8 mouse cellular contexts compared by ENCODE assay signal in genomic region chr6:53286389-53287037, GRCm38 (mm10). TPM values are rescaled to one million over a fixed set of nuclear protein-coding genes. Genes with fewer than 3 reads are reported as not detected.
DNase-seq lines count a peak whose midpoint lies in the region; ATAC-seq and TF ChIP-seq lines count a peak whose summit lies in the region.

No protein-coding gene starts in this region.

- peak overlapping the region; percentile 98 for H3K4me2 ChIP-seq in embryonic facial prominence, embryonic 12.5 days (replicated peaks)
- H3K4me2 ChIP-seq in heart, embryonic 13.5 days: peak overlapping the region; percentile 90
- H3K4me2 ChIP-seq in kidney, postnatal 0 days (ENCODE audit: low read length): peak overlapping the region; percentile 89

- WGBS in spleen, adult 2 months: 21% methylated on average over 20 of the region's 20 CpGs
- WGBS in embryonic facial prominence, embryonic 12.5 days: 2% methylated on average over 20 of the region's 20 CpGs
- WGBS in heart, embryonic 13.5 days: 3% methylated on average over 20 of the region's 20 CpGs
- 6% methylated on average over 20 of the region's 20 CpGs for WGBS in kidney, postnatal 0 days

- ATAC-seq in embryonic facial prominence, embryonic 12.5 days (ENCODE audit: insufficient number of reproducible peaks, insufficient read depth, low FRiP score, low TSS enrichment): no peak; the same call in 1 of the 2 replicates
- ATAC-seq in heart, embryonic 13.5 days (ENCODE audit: extremely low read depth, insufficient number of reproducible peaks, low FRiP score, low TSS enrichment): peak; percentile 20; the same call in 1 of the 2 replicates
- peak; percentile 47; the same call in 1 of the 2 replicates for ATAC-seq in kidney, postnatal 0 days (replicated peaks; ENCODE audit: low FRiP score, low read depth)
- ATAC-seq in megakaryocyte, adult 5-6 weeks (ENCODE audit: poor library complexity, severe bottlenecking): peak; percentile 22

- no peak for TF ChIP-seq CTCF in spleen, adult 2 months (IDR thresholded peaks at IDR 0.05; ENCODE audit: extremely low read depth, insufficient read depth, insufficient read length, insufficient replicate concordance)
- TF ChIP-seq CTCF in kidney, postnatal 0 days (IDR thresholded peaks at IDR 0.05; ENCODE audit: low read depth): no peak

- no peaks in the 10 kb centered on the region for H3K9me3 ChIP-seq in embryonic facial prominence, embryonic 12.5 days
- H3K9me3 ChIP-seq in heart, embryonic 13.5 days: no peaks in the 10 kb centered on the region
- no peaks in the 10 kb centered on the region for H3K9me3 ChIP-seq in kidney, postnatal 0 days (replicated peaks; ENCODE audit: low read length)

- DNase-seq in spleen, adult 2 months (ENCODE audit: low read depth in 1 of 2, low spot score in 2 of 2): no peak
- no peak for DNase-seq in spleen, adult 18-20 months
- no peak for DNase-seq in kidney, postnatal 0 days (ENCODE audit: low spot score)
- peak; percentile 21 for DNase-seq in urinary bladder, postnatal 25 days (ENCODE audit: low spot score)
- DNase-seq in spleen, postnatal 14 days (ENCODE audit: low spot score in 2 of 2): no peak

- peaks cover 14% of the 10 kb centered on the region for H3K4me1 ChIP-seq in spleen, adult 2 months (ENCODE audit: control insufficient read depth, insufficient read depth, insufficient read length)
- peaks cover 21% of the 10 kb centered on the region for H3K4me1 ChIP-seq in embryonic facial prominence, embryonic 12.5 days
- peaks cover 36% of the 10 kb centered on the region for H3K4me1 ChIP-seq in heart, embryonic 13.5 days
- peaks cover 6% of the 10 kb centered on the region for H3K4me1 ChIP-seq in kidney, postnatal 0 days (replicated peaks; ENCODE audit: insufficient read depth, low read length)

- peak overlapping the region; percentile 53; the same call in 1 of the 2 replicates for H3K4me3 ChIP-seq in spleen, adult 2 months (ENCODE audit: extremely low read depth, insufficient read depth, insufficient read length)
- peak overlapping the region; percentile 64 for H3K4me3 ChIP-seq in embryonic facial prominence, embryonic 12.5 days
- H3K4me3 ChIP-seq in heart, embryonic 13.5 days: peak overlapping the region; percentile 83
- H3K4me3 ChIP-seq in kidney, postnatal 0 days (replicated peaks; ENCODE audit: low read depth, low read length): peak overlapping the region; percentile 53

- no peak for TF ChIP-seq POLR2A in spleen, adult 2 months (IDR thresholded peaks at IDR 0.05; ENCODE audit: low read depth, low read length)

- H3K36me3 ChIP-seq in spleen, adult 2 months (ENCODE audit: control insufficient read depth, insufficient read depth, low read length): no peaks in the 10 kb centered on the region
- no peaks in the 10 kb centered on the region for H3K36me3 ChIP-seq in embryonic facial prominence, embryonic 12.5 days
- no peaks in the 10 kb centered on the region for H3K36me3 ChIP-seq in heart, embryonic 13.5 days
- H3K36me3 ChIP-seq in kidney, postnatal 0 days (ENCODE audit: insufficient read depth, low read length): no peaks in the 10 kb centered on the region

- peak overlapping the region; percentile 35; the same call in 1 of the 2 replicates for H3K9ac ChIP-seq in embryonic facial prominence, embryonic 12.5 days
- peak overlapping the region; percentile 80 for H3K9ac ChIP-seq in heart, embryonic 13.5 days
- no peak overlapping the region for H3K9ac ChIP-seq in kidney, postnatal 0 days (ENCODE audit: low read depth, low read length)

- no peak overlapping the region for H3K27ac ChIP-seq in spleen, adult 2 months (ENCODE audit: insufficient read depth, low read length)
- no peak overlapping the region for H3K27ac ChIP-seq in embryonic facial prominence, embryonic 12.5 days
- peak overlapping the region; percentile 92 for H3K27ac ChIP-seq in heart, embryonic 13.5 days (replicated peaks)
- no peak overlapping the region for H3K27ac ChIP-seq in kidney, postnatal 0 days

- H3K27me3 ChIP-seq in spleen, adult 2 months (ENCODE audit: control insufficient read depth, insufficient read depth, low read length): peaks cover 15% of the 10 kb centered on the region; the same call in 1 of the 2 replicates
- H3K27me3 ChIP-seq in embryonic facial prominence, embryonic 12.5 days: peaks cover 33% of the 10 kb centered on the region
- H3K27me3 ChIP-seq in heart, embryonic 13.5 days (replicated peaks): peaks cover 36% of the 10 kb centered on the region
- H3K27me3 ChIP-seq in kidney, postnatal 0 days (ENCODE audit: insufficient read depth, low read length): peaks cover 36% of the 10 kb centered on the region

RNA-seq across cellular contexts. Expression of gene Creb5, which starts 0.6 kb away (rescaled TPM):
- 0.33 and 0.37 TPM in 2 replicates for polyA plus RNA-seq in spleen, adult 2 months (2012; rRNA removed)
- 29.5 and 30.3 TPM in 2 replicates for polyA plus RNA-seq in embryonic facial prominence, embryonic 12.5 days (2016; fragmentation: Nextera tagmentation; extraction: Ambion mirVana)
- polyA plus RNA-seq in heart, embryonic 13.5 days (2015; fragmentation: Nextera tagmentation; extraction: Ambion mirVana): 31.1 and 33.0 TPM in 2 replicates
- 1.6 and 2.1 TPM in 2 replicates for polyA plus RNA-seq in kidney, postnatal 0 days (2015; fragmentation: Nextera tagmentation; extraction: Ambion mirVana)
- 0.04 and 0.07 TPM in 2 replicates for total RNA-seq in megakaryocyte, adult 5-6 weeks (2015)
- 0.07 TPM in 1 of 2 replicates, not detected in the other for total RNA-seq in megakaryocyte, adult 5-6 weeks (2017)
